In genomic region chr11:17257861-17258260, GRCm38 (mm10) we compare ENCODE assay signal across 7 mouse cellular contexts. TPM values are rescaled to one million over a fixed set of nuclear protein-coding genes. Genes with fewer than 3 reads are reported as not detected.
DNase-seq lines count a peak whose midpoint lies in the region; ATAC-seq and TF ChIP-seq lines count a peak whose summit lies in the region.

No protein-coding gene starts in this region.

- peak overlapping the region; percentile 86 for H3K9ac ChIP-seq in lung, embryonic 14.5 days
- peak overlapping the region; percentile 89 for H3K9ac ChIP-seq in liver, embryonic 13.5 days
- peak overlapping the region; percentile 63 for H3K9ac ChIP-seq in neural tube, embryonic 15.5 days (replicated peaks)

- under 1% methylated on average over 17 of the region's 17 CpGs for WGBS in lung, embryonic 14.5 days
- WGBS in forebrain, embryonic 10.5 days, result 1% methylated on average over 17 of the region's 17 CpGs
- under 1% methylated on average over 17 of the region's 17 CpGs for WGBS in liver, embryonic 13.5 days (ENCODE audit: insufficient replicate concordance)
- under 1% methylated on average over 17 of the region's 17 CpGs for WGBS in neural tube, embryonic 15.5 days

- no peak for TF ChIP-seq CTCF in lung, embryonic 14.5 days (IDR thresholded peaks at IDR 0.05; ENCODE audit: low read depth)

- peak overlapping the region; percentile 72 for H3K4me2 ChIP-seq in lung, embryonic 14.5 days
- H3K4me2 ChIP-seq in liver, embryonic 13.5 days, result peak overlapping the region; percentile 75
- H3K4me2 ChIP-seq in neural tube, embryonic 15.5 days, result peak overlapping the region; percentile 73

- peak overlapping the region; percentile 57 for H3K4me3 ChIP-seq in lung, embryonic 14.5 days (ENCODE audit: low read depth, low read length)
- peak overlapping the region; percentile 82 for H3K4me3 ChIP-seq in forebrain, embryonic 10.5 days
- peak overlapping the region; percentile 87 for H3K4me3 ChIP-seq in liver, embryonic 13.5 days (replicated peaks)
- H3K4me3 ChIP-seq in neural tube, embryonic 15.5 days (replicated peaks), result peak overlapping the region; percentile 60

- no peaks in the 10 kb centered on the region for H3K27me3 ChIP-seq in lung, embryonic 14.5 days (ENCODE audit: insufficient read depth, low read length)
- no peaks in the 10 kb centered on the region for H3K27me3 ChIP-seq in forebrain, embryonic 10.5 days (ENCODE audit: poor library complexity, severe bottlenecking)
- no peaks in the 10 kb centered on the region for H3K27me3 ChIP-seq in liver, embryonic 13.5 days
- 0 out of 2 replicates have a peak, but pooled peaks cover 2% of the 10 kb centered on the region for H3K27me3 ChIP-seq in neural tube, embryonic 15.5 days (replicated peaks)

- ATAC-seq in lung, embryonic 14.5 days (ENCODE audit: insufficient read depth), result peak; percentile 23; the same call in 1 of the 2 replicates
- ATAC-seq in liver, embryonic 13.5 days (ENCODE audit: low read depth), result peak; percentile 39
- peak; percentile 32 for ATAC-seq in neural tube, embryonic 15.5 days (ENCODE audit: low FRiP score)

- H3K27ac ChIP-seq in lung, embryonic 14.5 days (ENCODE audit: low read depth), result peak overlapping the region; percentile 81
- peak overlapping the region; percentile 93 for H3K27ac ChIP-seq in forebrain, embryonic 10.5 days
- H3K27ac ChIP-seq in liver, embryonic 13.5 days, result peak overlapping the region; percentile 89
- peak overlapping the region; percentile 84 for H3K27ac ChIP-seq in neural tube, embryonic 15.5 days (replicated peaks)

- H3K36me3 ChIP-seq in lung, embryonic 14.5 days (ENCODE audit: insufficient read depth), result no peaks in the 10 kb centered on the region
- H3K36me3 ChIP-seq in forebrain, embryonic 10.5 days (replicated peaks), result no peaks in the 10 kb centered on the region
- no peaks in the 10 kb centered on the region for H3K36me3 ChIP-seq in liver, embryonic 13.5 days
- no peaks in the 10 kb centered on the region for H3K36me3 ChIP-seq in neural tube, embryonic 15.5 days

- DNase-seq in lung, embryonic 14.5 days, result peak; percentile 65
- DNase-seq in lung, postnatal 14 days, result no peak
- peak; percentile 31 for DNase-seq in adrenal gland, postnatal 25 days
- peak; percentile 35 for DNase-seq in forebrain, embryonic 10.5 days (ENCODE audit: extremely low spot score, low spot score)
- peak; percentile 62 for DNase-seq in kidney, adult 18-20 months
- DNase-seq in liver, embryonic 13.5 days, result peak; percentile 22

- H3K4me1 ChIP-seq in lung, embryonic 14.5 days (ENCODE audit: insufficient read depth), result peaks cover 4% of the 10 kb centered on the region; the same call in 1 of the 2 replicates
- peaks cover 22% of the 10 kb centered on the region for H3K4me1 ChIP-seq in forebrain, embryonic 10.5 days
- H3K4me1 ChIP-seq in liver, embryonic 13.5 days (replicated peaks), result peaks cover 13% of the 10 kb centered on the region
- H3K4me1 ChIP-seq in neural tube, embryonic 15.5 days, result peaks cover 17% of the 10 kb centered on the region

- no peaks in the 10 kb centered on the region for H3K9me3 ChIP-seq in lung, embryonic 14.5 days (ENCODE audit: low read depth, low read length)
- H3K9me3 ChIP-seq in forebrain, embryonic 10.5 days, result no peaks in the 10 kb centered on the region
- no peaks in the 10 kb centered on the region for H3K9me3 ChIP-seq in liver, embryonic 13.5 days (replicated peaks)
- H3K9me3 ChIP-seq in neural tube, embryonic 15.5 days (replicated peaks), result no peaks in the 10 kb centered on the region

RNA-seq across cellular contexts. Expression of gene C1d, which starts 0.5 kb away (rescaled TPM):
- 95.2 and 116 TPM in 2 replicates for polyA plus RNA-seq in lung, embryonic 14.5 days (2014; fragmentation: Nextera tagmentation; extraction: Ambion mirVana)
- total RNA-seq in adrenal gland, postnatal 25 days (2021), result 63.4 and 64.5 TPM in 2 replicates
- polyA plus RNA-seq in forebrain, embryonic 10.5 days (2016; fragmentation: Nextera tagmentation; extraction: Ambion mirVana), result 103 and 110 TPM in 2 replicates
- polyA plus RNA-seq in liver, embryonic 13.5 days (2015; fragmentation: Nextera tagmentation; extraction: Ambion mirVana), result 55.0 and 63.2 TPM in 2 replicates
- 133 and 160 TPM in 2 replicates for polyA plus RNA-seq in neural tube, embryonic 15.5 days (2015; fragmentation: Nextera tagmentation; extraction: Ambion mirVana)

RNA-seq across cellular contexts. Expression of gene Pno1, which starts 46.5 kb away (rescaled TPM):
- polyA plus RNA-seq in lung, embryonic 14.5 days (2014; fragmentation: Nextera tagmentation; extraction: Ambion mirVana), result 79.1 and 84.1 TPM in 2 replicates
- total RNA-seq in adrenal gland, postnatal 25 days (2021), result 45.3 and 49.9 TPM in 2 replicates
- 127 and 129 TPM in 2 replicates for polyA plus RNA-seq in forebrain, embryonic 10.5 days (2016; fragmentation: Nextera tagmentation; extraction: Ambion mirVana)
- polyA plus RNA-seq in liver, embryonic 13.5 days (2015; fragmentation: Nextera tagmentation; extraction: Ambion mirVana), result 68.0 and 78.8 TPM in 2 replicates
- 54.8 and 56.1 TPM in 2 replicates for polyA plus RNA-seq in neural tube, embryonic 15.5 days (2015; fragmentation: Nextera tagmentation; extraction: Ambion mirVana)
